Comparison of ENCODE assay signal across 23 mouse cellular contexts in the genomic region with DNA sequence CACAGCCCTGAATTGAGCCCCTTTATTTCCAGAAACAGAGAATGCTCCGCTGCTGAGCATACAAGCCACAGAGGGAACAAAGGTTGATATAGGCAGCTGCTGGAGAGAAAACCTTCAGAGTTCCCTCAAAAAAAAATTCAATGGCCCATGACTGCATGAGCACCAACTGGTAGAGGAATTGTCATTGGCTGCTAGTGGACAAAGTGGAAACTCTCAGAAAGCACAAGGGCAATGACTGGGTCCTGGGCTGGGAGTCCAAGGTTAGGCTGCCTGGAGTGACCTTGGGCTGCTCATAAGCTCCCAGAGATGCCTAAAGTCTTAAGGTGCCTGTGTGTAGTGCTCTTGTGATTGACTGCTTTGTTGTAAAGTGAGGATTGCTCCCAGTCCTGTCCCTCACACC. TPM values are rescaled to one million over a fixed set of nuclear protein-coding genes. Genes with fewer than 3 reads are reported as not detected.
DNase-seq lines count a peak whose midpoint lies in the region; ATAC-seq and TF ChIP-seq lines count a peak whose summit lies in the region.
"Had no signal": no experiment of that assay in that cellular context is flagged by ENCODE, and none has a peak within 500 bp of the region (broad histone marks: within the 10 kb centered on the region; RNA-seq: fewer than 3 reads in every experiment).

No protein-coding gene starts in this region.

- 61% methylated on average over 1 of the region's 1 CpGs for WGBS in kidney, adult 2 months
- WGBS in kidney, postnatal 0 days = 69% methylated on average over 1 of the region's 1 CpGs
- 40% methylated on average over 1 of the region's 1 CpGs for WGBS in forebrain, embryonic 15.5 days
- 51% methylated on average over 1 of the region's 1 CpGs for WGBS in hindbrain, embryonic 13.5 days

- no peaks in the 10 kb centered on the region for H3K27me3 ChIP-seq in kidney, adult 2 months (replicated peaks; ENCODE audit: control insufficient read depth, insufficient read depth, low read length)
- peaks cover 24% of the 10 kb centered on the region; the same call in 1 of the 2 replicates for H3K27me3 ChIP-seq in kidney, postnatal 0 days (ENCODE audit: insufficient read depth, low read length)
- peaks cover 19% of the 10 kb centered on the region for H3K27me3 ChIP-seq in forebrain, embryonic 15.5 days
- H3K27me3 ChIP-seq in hindbrain, embryonic 13.5 days = peaks cover 68% of the 10 kb centered on the region

- peak overlapping the region; percentile 43; the same call in 1 of the 2 replicates for H3K4me2 ChIP-seq in kidney, postnatal 0 days (ENCODE audit: low read length)
- no peak overlapping the region for H3K4me2 ChIP-seq in forebrain, embryonic 15.5 days (replicated peaks)
- H3K4me2 ChIP-seq in hindbrain, embryonic 13.5 days = no peak overlapping the region
- H3K4me2 ChIP-seq: embryonic facial prominence, embryonic 12.5 days; heart, embryonic 12.5 days; hindbrain, embryonic 15.5 days had no signal

- peak overlapping the region; percentile 62 for H3K27ac ChIP-seq in kidney, adult 2 months (ENCODE audit: insufficient read depth, low read depth, low read length)
- 0 out of 2 replicates have a peak overlapping the region, but pooled peaks have one; percentile 13 for H3K27ac ChIP-seq in kidney, postnatal 0 days
- no peak overlapping the region for H3K27ac ChIP-seq in forebrain, embryonic 15.5 days (replicated peaks)
- no peak overlapping the region for H3K27ac ChIP-seq in hindbrain, embryonic 13.5 days
- H3K27ac ChIP-seq: embryonic facial prominence, embryonic 12.5 days; gastrocnemius, adult 2 months; hindbrain, embryonic 10.5 days; hindbrain, embryonic 15.5 days had no signal

- H3K4me3 ChIP-seq in kidney, adult 2 months (ENCODE audit: insufficient read depth, low read depth, low read length) = peak overlapping the region; percentile 73
- 0 out of 2 replicates have a peak overlapping the region, but pooled peaks have one; percentile 26 for H3K4me3 ChIP-seq in kidney, postnatal 0 days (replicated peaks; ENCODE audit: low read depth, low read length)
- no peak overlapping the region for H3K4me3 ChIP-seq in forebrain, embryonic 15.5 days
- no peak overlapping the region for H3K4me3 ChIP-seq in hindbrain, embryonic 13.5 days
- H3K4me3 ChIP-seq: embryonic facial prominence, embryonic 12.5 days; gastrocnemius, adult 2 months; heart, embryonic 12.5 days; hindbrain, embryonic 10.5 days; hindbrain, embryonic 15.5 days had no signal

- H3K4me1 ChIP-seq in kidney, adult 2 months (ENCODE audit: control insufficient read depth, insufficient read depth, low read length) = no peaks in the 10 kb centered on the region
- H3K4me1 ChIP-seq in kidney, postnatal 0 days (replicated peaks; ENCODE audit: insufficient read depth, low read length) = no peaks in the 10 kb centered on the region
- H3K4me1 ChIP-seq in forebrain, embryonic 15.5 days = peaks cover 16% of the 10 kb centered on the region
- peaks cover 22% of the 10 kb centered on the region for H3K4me1 ChIP-seq in hindbrain, embryonic 13.5 days (replicated peaks)

- H3K9ac ChIP-seq in kidney, postnatal 0 days (ENCODE audit: low read depth, low read length) = 0 out of 2 replicates have a peak overlapping the region, but pooled peaks have one; percentile 37
- no peak overlapping the region for H3K9ac ChIP-seq in forebrain, embryonic 15.5 days (replicated peaks)
- no peak overlapping the region for H3K9ac ChIP-seq in hindbrain, embryonic 13.5 days
- H3K9ac ChIP-seq: embryonic facial prominence, embryonic 12.5 days; forebrain, postnatal 0 days; heart, embryonic 12.5 days; hindbrain, embryonic 15.5 days had no signal

- no peak for TF ChIP-seq CTCF in kidney, adult 2 months (conservative IDR thresholded peaks at IDR 0.05; ENCODE audit: insufficient read depth, insufficient read length, low read depth, low read length)
- TF ChIP-seq CTCF in kidney, postnatal 0 days (IDR thresholded peaks at IDR 0.05; ENCODE audit: low read depth) = no peak

- TF ChIP-seq POLR2A in kidney, adult 2 months (IDR thresholded peaks at IDR 0.05; ENCODE audit: low read depth, low read length) = no peak

- no peak for DNase-seq in kidney, adult 2 months
- no peak for DNase-seq in kidney, adult 18-20 months
- DNase-seq in kidney, postnatal 0 days (ENCODE audit: low spot score) = no peak
- no peak for DNase-seq in kidney, adult 11 months
- DNase-seq in adrenal gland, postnatal 14 days = peak; percentile 56
- DNase-seq: cerebellum, adult 11-12 months; cerebellum, adult 9-10 months; cerebellum, postnatal 25 days; forebrain, postnatal 0 days; gastrocnemius, adult 2 months; gastrocnemius, postnatal 25 days had no signal

- ATAC-seq in kidney, postnatal 0 days (replicated peaks; ENCODE audit: low FRiP score, low read depth) = no peak
- ATAC-seq in forebrain, embryonic 15.5 days (replicated peaks) = no peak
- ATAC-seq in hindbrain, embryonic 13.5 days (ENCODE audit: low FRiP score) = no peak
- ATAC-seq: activated CD4-positive, CD25-positive, alpha-beta regulatory T cell, adult 4 months; forebrain, postnatal 0 days; Patski had no signal

- H3K9me3 ChIP-seq in kidney, postnatal 0 days (replicated peaks; ENCODE audit: low read length) = no peaks in the 10 kb centered on the region
- no peaks in the 10 kb centered on the region for H3K9me3 ChIP-seq in forebrain, embryonic 15.5 days
- no peaks in the 10 kb centered on the region for H3K9me3 ChIP-seq in hindbrain, embryonic 13.5 days
- H3K9me3 ChIP-seq: embryonic facial prominence, embryonic 12.5 days; heart, embryonic 12.5 days; hindbrain, embryonic 10.5 days; hindbrain, embryonic 15.5 days had no signal

- no peaks in the 10 kb centered on the region for H3K36me3 ChIP-seq in kidney, adult 2 months (ENCODE audit: control insufficient read depth, insufficient read depth, low read length)
- no peaks in the 10 kb centered on the region for H3K36me3 ChIP-seq in kidney, postnatal 0 days (ENCODE audit: insufficient read depth, low read length)
- no peaks in the 10 kb centered on the region for H3K36me3 ChIP-seq in forebrain, embryonic 15.5 days
- no peaks in the 10 kb centered on the region for H3K36me3 ChIP-seq in hindbrain, embryonic 13.5 days
- H3K36me3 ChIP-seq: embryonic facial prominence, embryonic 12.5 days; heart, embryonic 12.5 days; hindbrain, embryonic 10.5 days; hindbrain, embryonic 15.5 days had no signal

RNA-seq across cellular contexts. Expression of gene Rhcg, which starts 1.5 kb away (rescaled TPM):
- 170 and 188 TPM in 2 replicates for polyA plus RNA-seq in kidney, adult 2 months (2012; rRNA removed)
- 117 and 135 TPM in 2 replicates for polyA plus RNA-seq in kidney, postnatal 0 days (2015; fragmentation: Nextera tagmentation; extraction: Ambion mirVana)
- 1.9 and 2.4 TPM in 2 replicates for total RNA-seq in adrenal gland, postnatal 14 days (2021)
- polyA plus RNA-seq in forebrain, embryonic 15.5 days (2015; fragmentation: Nextera tagmentation; extraction: Ambion mirVana) = 1.8 and 3.9 TPM in 2 replicates
- 4.8 and 5.2 TPM in 2 replicates for polyA plus RNA-seq in hindbrain, embryonic 13.5 days (2015; fragmentation: Nextera tagmentation; extraction: Ambion mirVana)
- total RNA-seq: gastrocnemius, adult 2 months; gastrocnemius, postnatal 25 days; heart, adult 8-10 months; heart, postnatal 25 days; MEL had no signal
- polyA plus RNA-seq: activated CD4-positive, CD25-positive, alpha-beta regulatory T cell, adult 4 months; C2C12; heart, embryonic 12.5 days had no signal

RNA-seq across cellular contexts. Expression of gene Ticrr, which starts 44.1 kb away (rescaled TPM):
- polyA plus RNA-seq in kidney, adult 2 months (2012; rRNA removed) = 0.03 and 0.11 TPM in 2 replicates
- polyA plus RNA-seq in kidney, postnatal 0 days (2015; fragmentation: Nextera tagmentation; extraction: Ambion mirVana) = 3.1 and 4.0 TPM in 2 replicates
- 2.0 and 2.3 TPM in 2 replicates for total RNA-seq in adrenal gland, postnatal 14 days (2021)
- 5.0 and 5.8 TPM in 2 replicates for polyA plus RNA-seq in forebrain, embryonic 15.5 days (2015; fragmentation: Nextera tagmentation; extraction: Ambion mirVana)
- polyA plus RNA-seq in hindbrain, embryonic 13.5 days (2015; fragmentation: Nextera tagmentation; extraction: Ambion mirVana) = 2.2 and 2.6 TPM in 2 replicates
- total RNA-seq: gastrocnemius, adult 2 months had no signal

Comparison
In these comparisons a context has a peak if more than half of its experiments do, and no peak if none do; other contexts are left out.
1. H3K27ac ChIP-seq: peak in kidney, adult 2 months (single experiment) and kidney, postnatal 0 days (single experiment); none in forebrain, embryonic 15.5 days (single experiment) and hindbrain, embryonic 13.5 days (single experiment).
2. H3K4me3 ChIP-seq: peak in kidney, adult 2 months (single experiment) and kidney, postnatal 0 days (single experiment); none in forebrain, embryonic 15.5 days (single experiment) and hindbrain, embryonic 13.5 days (single experiment).
3. RNA of gene Rhcg, which starts 1.5 kb away (polyA plus RNA-seq): 170 to 188 TPM in kidney, adult 2 months and 117 to 135 TPM in kidney, postnatal 0 days; 4.8 to 5.2 TPM in hindbrain, embryonic 13.5 days and 1.8 to 3.9 TPM in forebrain, embryonic 15.5 days; every median in the first group is over 10 times any median in the second.